Mouse (Mus musculus): Measurements from ENCODE around the gene 4931408C20Rik. TPM values are rescaled to one million over a fixed set of nuclear protein-coding genes. Genes with fewer than 3 reads are reported as not detected.

Gene 4931408C20Rik
- polyA plus RNA-seq (2016; fragmentation: Nextera tagmentation; extraction: Ambion mirVana), result not detected in 2 replicates

DNA sequence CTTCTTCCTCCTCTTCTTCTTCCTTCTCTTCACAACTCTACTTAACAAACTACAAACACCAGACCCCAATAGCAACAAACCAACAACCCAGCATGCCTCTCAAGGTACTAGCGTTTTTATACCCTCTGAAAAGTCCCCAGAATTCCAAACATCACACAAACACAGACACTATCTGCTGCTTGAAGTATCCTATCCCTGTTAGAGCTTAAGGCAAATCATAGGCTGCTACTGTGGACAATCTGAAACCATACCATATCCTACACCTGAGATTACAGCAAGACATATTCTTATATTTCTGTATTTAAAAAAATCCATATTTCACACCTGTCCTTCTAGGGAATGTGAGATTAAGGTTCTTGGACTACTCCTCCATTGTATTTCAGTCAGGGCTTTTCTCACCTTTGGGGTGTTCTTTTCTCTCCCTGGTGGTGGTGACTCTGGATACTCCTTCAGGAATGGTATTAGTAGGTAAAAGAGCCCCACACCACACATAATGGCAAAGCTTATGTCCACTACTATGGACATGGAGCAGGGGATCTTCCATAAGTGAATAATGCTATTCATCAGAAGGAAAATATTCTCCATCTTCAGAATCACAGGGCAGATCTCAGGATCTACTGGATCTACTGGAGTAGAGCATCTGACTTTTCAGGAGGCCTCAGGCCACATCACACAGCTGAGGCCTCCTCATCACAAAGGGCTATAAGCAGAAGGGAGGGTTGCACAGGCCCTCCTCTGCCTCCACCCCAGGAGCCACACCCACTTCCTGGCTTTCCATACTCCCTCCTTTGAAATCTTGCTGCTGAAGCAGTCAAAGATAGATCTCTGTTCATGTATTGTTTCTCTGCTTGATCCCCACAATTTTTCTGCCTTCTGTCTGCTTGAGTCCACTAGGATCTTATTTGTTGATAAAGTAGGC lies at the start of gene 4931408C20Rik:
4931408C20Rik (minus strand) TSS at position 619 of the 919 bp plus-strand sequence.
- no peaks in the 10 kb centered on the region for H3K36me3 ChIP-seq (replicated peaks)
- peak; percentile 23 for DNase-seq (ENCODE audit: low spot score)
- H3K27me3 ChIP-seq (replicated peaks; ENCODE audit: low read depth, poor library complexity, severe bottlenecking), result no peaks in the 10 kb centered on the region
- H3K4me1 ChIP-seq, result no peaks in the 10 kb centered on the region
- WGBS, result 47% methylated on average over 1 of the region's 1 CpGs
- H3K4me3 ChIP-seq, result no peak within 1 kb of the TSS
- H3K27ac ChIP-seq (replicated peaks), result no peak within 1 kb of the TSS
- H3K9me3 ChIP-seq, result no peaks in the 10 kb centered on the region

DNA sequence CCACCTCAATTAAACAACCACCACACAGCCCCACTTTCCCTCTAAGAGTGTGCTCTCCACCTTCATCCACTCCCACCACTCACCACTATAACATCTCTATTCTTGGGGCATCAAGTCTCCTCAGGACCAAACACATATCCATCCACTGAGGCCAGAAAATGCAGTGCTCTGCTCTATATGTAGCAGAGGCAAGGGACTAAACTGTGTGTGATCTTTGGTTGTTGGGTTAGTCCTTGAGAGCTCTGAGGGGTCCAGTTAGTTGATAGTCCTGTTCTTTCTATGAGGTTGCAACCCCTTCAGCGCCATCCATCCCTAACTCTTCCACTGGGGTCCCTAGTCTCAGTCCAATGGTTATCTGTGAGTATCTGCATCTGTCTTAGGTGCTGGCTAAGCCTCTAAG lies 666 bp upstream of the 4931408C20Rik start:
- Histone ChIP-seq H3K27ac (replicated peaks) (no peak overlapping the region), H3K9me3 (no peaks in the 10 kb centered on the region), H3K36me3 (replicated peaks) (no peaks in the 10 kb centered on the region), H3K27me3 (replicated peaks; ENCODE audit: low read depth, poor library complexity, severe bottlenecking) (no peaks in the 10 kb centered on the region), H3K4me1 (no peaks in the 10 kb centered on the region), H3K4me3 (no peak overlapping the region)
- 73% methylated on average over 1 of the region's 1 CpGs for WGBS
- DNase-seq (ENCODE audit: low spot score), result peak; percentile 14

GRCm38 (mm10) chr1:26685952-26686693 lies 1.1 kb downstream of the 4931408C20Rik start:
- DNase-seq (ENCODE audit: low spot score), result peak; percentile 16
- no peak overlapping the region for H3K27ac ChIP-seq (replicated peaks)
- H3K27me3 ChIP-seq (replicated peaks; ENCODE audit: low read depth, poor library complexity, severe bottlenecking), result no peaks in the 10 kb centered on the region
- H3K4me3 ChIP-seq, result no peak overlapping the region
- no peaks in the 10 kb centered on the region for H3K9me3 ChIP-seq
- no peaks in the 10 kb centered on the region for H3K4me1 ChIP-seq
- H3K36me3 ChIP-seq (replicated peaks), result no peaks in the 10 kb centered on the region

DNA sequence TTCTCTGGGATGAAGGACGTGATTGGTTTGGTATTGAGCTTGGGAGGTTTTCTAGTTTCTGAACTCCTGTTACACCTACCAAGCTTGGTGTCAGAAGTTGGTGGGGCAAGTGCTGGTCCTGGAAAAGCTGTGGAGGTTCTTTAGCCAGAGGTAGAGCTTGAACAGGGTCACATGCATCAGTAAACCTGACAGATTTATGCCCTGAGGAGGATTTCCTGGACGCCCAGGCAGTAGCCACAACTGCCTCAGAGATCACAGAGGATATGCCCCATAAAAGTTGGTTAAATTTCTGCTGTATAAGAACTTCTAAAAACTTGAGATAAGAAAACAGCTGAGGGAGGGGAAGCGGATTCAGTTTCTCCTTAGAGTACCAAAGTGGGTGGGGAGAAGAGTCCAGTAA lies 1.9 kb downstream of the 4931408C20Rik start:
- Histone ChIP-seq H3K27ac (replicated peaks) (no peak overlapping the region), H3K4me1 (no peaks in the 10 kb centered on the region), H3K27me3 (replicated peaks; ENCODE audit: low read depth, poor library complexity, severe bottlenecking) (no peaks in the 10 kb centered on the region), H3K36me3 (replicated peaks) (no peaks in the 10 kb centered on the region), H3K4me3 (no peak overlapping the region), H3K9me3 (no peaks in the 10 kb centered on the region)
- no peak for DNase-seq (ENCODE audit: low spot score)
- WGBS, result 84% methylated on average over 3 of the region's 3 CpGs

- H3K27me3 ChIP-seq (replicated peaks; ENCODE audit: low read depth, poor library complexity, severe bottlenecking), result no peaks in the 10 kb centered on the region
- no peaks in the 10 kb centered on the region for H3K9me3 ChIP-seq
- H3K36me3 ChIP-seq (replicated peaks), result no peaks in the 10 kb centered on the region
- WGBS, result 48% methylated on average over 1 of the region's 1 CpGs
- no peaks in the 10 kb centered on the region for H3K4me1 ChIP-seq
- DNase-seq (ENCODE audit: low spot score), result no peak
- H3K4me3 ChIP-seq, result no peak overlapping the region
- no peak overlapping the region for H3K27ac ChIP-seq (replicated peaks)
These were observed 37.4 kb downstream of the 4931408C20Rik start for GRCm38 (mm10) chr1:26649704-26650388.

DNA sequence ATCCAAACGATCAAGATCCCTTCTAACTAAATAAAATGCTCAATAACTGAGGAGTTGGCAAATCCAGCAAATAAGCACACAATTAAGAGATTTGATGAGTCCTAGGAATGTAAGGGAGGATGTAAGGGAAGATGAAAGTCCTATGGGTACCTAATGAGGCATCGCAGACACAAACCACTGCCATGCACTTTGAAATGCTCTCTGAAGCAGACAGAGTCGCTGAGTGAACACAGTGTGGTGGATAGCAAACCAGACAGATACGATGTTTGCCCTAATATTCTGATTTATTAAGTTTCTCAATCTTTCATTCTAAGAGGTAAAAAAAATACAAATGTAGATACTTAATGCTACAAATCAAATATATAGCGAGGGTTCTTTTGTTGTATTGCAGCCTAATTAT lies 51.2 kb downstream of the 4931408C20Rik start:
- no peak for DNase-seq (ENCODE audit: low spot score)
- 90% methylated on average over 5 of the region's 5 CpGs for WGBS
- H3K4me1 ChIP-seq, result no peaks in the 10 kb centered on the region
- no peaks in the 10 kb centered on the region for H3K36me3 ChIP-seq (replicated peaks)
- H3K9me3 ChIP-seq, result no peaks in the 10 kb centered on the region
- H3K27ac ChIP-seq (replicated peaks), result no peak overlapping the region
- H3K27me3 ChIP-seq (replicated peaks; ENCODE audit: low read depth, poor library complexity, severe bottlenecking), result no peaks in the 10 kb centered on the region
- H3K4me3 ChIP-seq, result no peak overlapping the region
